ENCODE assay signal across 26 mouse cellular contexts in genomic region chr11:49253035-49253434, GRCm38 (mm10). TPM values are rescaled to one million over a fixed set of nuclear protein-coding genes. Genes with fewer than 3 reads are reported as not detected.
A peak's percentile ranks its signal among the peaks of the same experiment; 100 is the strongest.
DNase-seq lines count a peak whose midpoint lies in the region; ATAC-seq and TF ChIP-seq lines count a peak whose summit lies in the region.
"Had no signal": no experiment of that assay in that cellular context is flagged by ENCODE, and none has a peak within 500 bp of the region (broad histone marks: within the 10 kb centered on the region; RNA-seq: fewer than 3 reads in every experiment).

No protein-coding gene starts in this region.

- no peak for TF ChIP-seq EP300 in heart, postnatal 0 days (IDR thresholded peaks at IDR 0.05; ENCODE audit: low read depth)

- peak overlapping the region; percentile 83 for H3K4me2 ChIP-seq in heart, postnatal 0 days (ENCODE audit: low read depth, low read length)
- H3K4me2 ChIP-seq in heart, embryonic 12.5 days = no peak overlapping the region
- peak overlapping the region; percentile 8; the same call in 1 of the 2 replicates for H3K4me2 ChIP-seq in lung, embryonic 15.5 days
- no peak overlapping the region for H3K4me2 ChIP-seq in hindbrain, embryonic 13.5 days
- H3K4me2 ChIP-seq: forebrain, embryonic 15.5 days; limb, embryonic 15.5 days; midbrain, embryonic 11.5 days; neural tube, embryonic 12.5 days; stomach, embryonic 15.5 days had no signal

- DNase-seq in adrenal gland, postnatal 14 days = peak; percentile 26
- no peak for DNase-seq in adrenal gland, postnatal 10 days
- no peak for DNase-seq in heart, postnatal 0 days (ENCODE audit: low spot score)
- DNase-seq in lung, adult 18-20 months = no peak
- DNase-seq in lung, postnatal 36 days = peak; percentile 65
- DNase-seq: cerebellum, adult 11 months; cerebellum, postnatal 36 days; kidney, adult 18-20 months; layer of hippocampus, postnatal 36 days; spleen, adult 18-20 months had no signal

- TF ChIP-seq CTCF in heart, postnatal 0 days (IDR thresholded peaks at IDR 0.05; ENCODE audit: low read depth) = no peak

- H3K9me3 ChIP-seq in heart, postnatal 0 days (replicated peaks; ENCODE audit: control insufficient read depth, low read length) = no peaks in the 10 kb centered on the region
- H3K9me3 ChIP-seq in heart, embryonic 12.5 days (replicated peaks) = no peaks in the 10 kb centered on the region
- no peaks in the 10 kb centered on the region for H3K9me3 ChIP-seq in lung, embryonic 15.5 days
- H3K9me3 ChIP-seq in hindbrain, embryonic 13.5 days = no peaks in the 10 kb centered on the region
- H3K9me3 ChIP-seq: forebrain, embryonic 15.5 days; G1E; limb, embryonic 15.5 days; neural tube, embryonic 12.5 days; stomach, embryonic 15.5 days had no signal

- peaks cover 37% of the 10 kb centered on the region for H3K4me1 ChIP-seq in heart, postnatal 0 days (ENCODE audit: control insufficient read depth, insufficient read depth)
- peaks cover 31% of the 10 kb centered on the region for H3K4me1 ChIP-seq in heart, embryonic 12.5 days (replicated peaks)
- H3K4me1 ChIP-seq in lung, embryonic 15.5 days = peaks cover 40% of the 10 kb centered on the region
- peaks cover 35% of the 10 kb centered on the region for H3K4me1 ChIP-seq in hindbrain, embryonic 13.5 days (replicated peaks)

- no peaks in the 10 kb centered on the region for H3K27me3 ChIP-seq in heart, postnatal 0 days (ENCODE audit: control insufficient read depth, insufficient read depth, low read length)
- no peaks in the 10 kb centered on the region for H3K27me3 ChIP-seq in heart, embryonic 12.5 days (replicated peaks)
- no peaks in the 10 kb centered on the region for H3K27me3 ChIP-seq in lung, embryonic 15.5 days
- no peaks in the 10 kb centered on the region for H3K27me3 ChIP-seq in hindbrain, embryonic 13.5 days
- H3K27me3 ChIP-seq: forebrain, embryonic 15.5 days; limb, embryonic 15.5 days; neural tube, embryonic 12.5 days; stomach, embryonic 15.5 days had no signal

- WGBS in heart, postnatal 0 days = 72% methylated on average over 6 of the region's 6 CpGs
- WGBS in heart, embryonic 12.5 days = 87% methylated on average over 6 of the region's 6 CpGs
- 81% methylated on average over 6 of the region's 6 CpGs for WGBS in lung, embryonic 15.5 days
- WGBS in hindbrain, embryonic 13.5 days = 95% methylated on average over 6 of the region's 6 CpGs

- H3K27ac ChIP-seq in heart, postnatal 0 days (ENCODE audit: low read depth) = no peak overlapping the region
- no peak overlapping the region for H3K27ac ChIP-seq in heart, embryonic 12.5 days (ENCODE audit: poor library complexity, severe bottlenecking)
- H3K27ac ChIP-seq in lung, embryonic 15.5 days = no peak overlapping the region
- no peak overlapping the region for H3K27ac ChIP-seq in hindbrain, embryonic 13.5 days
- H3K27ac ChIP-seq: forebrain, embryonic 15.5 days; limb, embryonic 15.5 days; neural tube, embryonic 12.5 days; stomach, embryonic 15.5 days had no signal

- H3K36me3 ChIP-seq in heart, postnatal 0 days (replicated peaks; ENCODE audit: control insufficient read depth, insufficient read depth, low read length) = peaks cover 47% of the 10 kb centered on the region
- H3K36me3 ChIP-seq in heart, embryonic 12.5 days = peaks cover 48% of the 10 kb centered on the region
- peaks cover 23% of the 10 kb centered on the region for H3K36me3 ChIP-seq in lung, embryonic 15.5 days
- H3K36me3 ChIP-seq in hindbrain, embryonic 13.5 days = peaks cover 16% of the 10 kb centered on the region; the same call in 1 of the 2 replicates
- H3K36me3 ChIP-seq: forebrain, embryonic 15.5 days had no signal

- 0 out of 2 replicates have a peak overlapping the region, but pooled peaks have one; percentile 10 for H3K4me3 ChIP-seq in heart, postnatal 0 days (ENCODE audit: low read depth, low read length)
- no peak overlapping the region for H3K4me3 ChIP-seq in heart, embryonic 12.5 days
- no peak overlapping the region for H3K4me3 ChIP-seq in lung, embryonic 15.5 days
- no peak overlapping the region for H3K4me3 ChIP-seq in hindbrain, embryonic 13.5 days
- H3K4me3 ChIP-seq: forebrain, embryonic 15.5 days; limb, embryonic 15.5 days; neural tube, embryonic 12.5 days; stomach, embryonic 15.5 days had no signal

- ATAC-seq in heart, postnatal 0 days (ENCODE audit: insufficient read depth, low read depth) = no peak
- ATAC-seq in heart, embryonic 12.5 days (ENCODE audit: insufficient number of reproducible peaks, low FRiP score) = no peak
- no peak for ATAC-seq in lung, embryonic 15.5 days (ENCODE audit: borderline replicate concordance, extremely low read depth, low FRiP score, low TSS enrichment)
- no peak for ATAC-seq in hindbrain, embryonic 13.5 days (ENCODE audit: low FRiP score)
- ATAC-seq: CD4-positive, CD25-positive, alpha-beta regulatory T cell, adult 4 months; forebrain, embryonic 15.5 days had no signal

- H3K9ac ChIP-seq in heart, postnatal 0 days (replicated peaks; ENCODE audit: low read depth, low read length) = no peak overlapping the region
- H3K9ac ChIP-seq in heart, embryonic 12.5 days = no peak overlapping the region
- no peak overlapping the region for H3K9ac ChIP-seq in lung, embryonic 15.5 days
- no peak overlapping the region for H3K9ac ChIP-seq in hindbrain, embryonic 13.5 days
- H3K9ac ChIP-seq: forebrain, embryonic 15.5 days; limb, embryonic 15.5 days; neural tube, embryonic 12.5 days; stomach, embryonic 15.5 days had no signal

RNA-seq across cellular contexts. Expression of gene Mgat1, which starts 9.0 kb away (rescaled TPM):
- 95.9 and 96.7 TPM in 2 replicates for total RNA-seq in adrenal gland, postnatal 14 days (2021)
- 100 to 1,000 TPM in 1 of 2 experiments, 10 to 100 TPM in 1; 87.9 to 101 TPM for total RNA-seq in adrenal gland, postnatal 10 days (2021)
- 115 and 163 TPM in 2 replicates for total RNA-seq in heart, postnatal 0 days (2014; rRNA removed; ENCODE audit: low replicate concordance)
- 42.3 and 45.7 TPM in 2 replicates for polyA plus RNA-seq in heart, postnatal 0 days (2015; fragmentation: Nextera tagmentation; extraction: Ambion mirVana)
- 45.7 TPM in 2 replicates for polyA plus RNA-seq in heart, embryonic 12.5 days (2016; fragmentation: Nextera tagmentation; extraction: Ambion mirVana)
- polyA plus RNA-seq in lung, embryonic 15.5 days (2015; fragmentation: Nextera tagmentation; extraction: Ambion mirVana) = 65.0 and 69.6 TPM in 2 replicates
- polyA plus RNA-seq in hindbrain, embryonic 13.5 days (2015; fragmentation: Nextera tagmentation; extraction: Ambion mirVana) = 31.0 and 34.0 TPM in 2 replicates

RNA-seq across cellular contexts. Expression of gene Olfr1393, which starts 25.1 kb away (rescaled TPM):
- total RNA-seq in adrenal gland, postnatal 14 days (2021) = not detected in 2 replicates
- not detected for total RNA-seq in adrenal gland, postnatal 10 days (2021)
- not detected in 2 replicates for total RNA-seq in heart, postnatal 0 days (2014; rRNA removed; ENCODE audit: low replicate concordance)
- polyA plus RNA-seq in heart, postnatal 0 days (2015; fragmentation: Nextera tagmentation; extraction: Ambion mirVana) = 0.19 and 0.30 TPM in 2 replicates
- 0.08 and 0.27 TPM in 2 replicates for polyA plus RNA-seq in heart, embryonic 12.5 days (2016; fragmentation: Nextera tagmentation; extraction: Ambion mirVana)
- not detected in 2 replicates for polyA plus RNA-seq in lung, embryonic 15.5 days (2015; fragmentation: Nextera tagmentation; extraction: Ambion mirVana)
- 0.22 TPM in 1 of 2 replicates, not detected in the other for polyA plus RNA-seq in hindbrain, embryonic 13.5 days (2015; fragmentation: Nextera tagmentation; extraction: Ambion mirVana)
- total RNA-seq: hematopoietic stem cell, adult 5-6 weeks; layer of hippocampus, postnatal 36 days; monocyte, adult 5-6 weeks had no signal
- polyA plus RNA-seq: erythroblast, embryonic 14.5 days; forebrain, embryonic 15.5 days; G1E; limb, embryonic 15.5 days; midbrain, embryonic 11.5 days; neural tube, embryonic 12.5 days; stomach, embryonic 15.5 days; thymus, postnatal 0 days had no signal

RNA-seq across cellular contexts. Expression of gene Olfr1392, which starts 32.0 kb away (rescaled TPM):
- not detected in 2 replicates for total RNA-seq in adrenal gland, postnatal 14 days (2021)
- not detected for total RNA-seq in adrenal gland, postnatal 10 days (2021)
- not detected in 2 replicates for total RNA-seq in heart, postnatal 0 days (2014; rRNA removed; ENCODE audit: low replicate concordance)
- polyA plus RNA-seq in heart, postnatal 0 days (2015; fragmentation: Nextera tagmentation; extraction: Ambion mirVana) = not detected in 2 replicates
- polyA plus RNA-seq in heart, embryonic 12.5 days (2016; fragmentation: Nextera tagmentation; extraction: Ambion mirVana) = not detected in 2 replicates
- polyA plus RNA-seq in lung, embryonic 15.5 days (2015; fragmentation: Nextera tagmentation; extraction: Ambion mirVana) = not detected in 2 replicates
- not detected in 2 replicates for polyA plus RNA-seq in hindbrain, embryonic 13.5 days (2015; fragmentation: Nextera tagmentation; extraction: Ambion mirVana)
- total RNA-seq: hematopoietic stem cell, adult 5-6 weeks; layer of hippocampus, postnatal 36 days; monocyte, adult 5-6 weeks had no signal
- polyA plus RNA-seq: CD4-positive, CD25-positive, alpha-beta regulatory T cell, adult 4 months; erythroblast, embryonic 14.5 days; forebrain, embryonic 15.5 days; G1E; midbrain, embryonic 11.5 days; neural tube, embryonic 12.5 days; stomach, embryonic 15.5 days; thymus, postnatal 0 days had no signal

RNA-seq across cellular contexts. Expression of gene Zfp62, which starts 49.9 kb away (rescaled TPM):
- total RNA-seq in adrenal gland, postnatal 14 days (2021) = 33.2 and 36.9 TPM in 2 replicates
- 10 to 100 TPM; 29.8 to 38.1 TPM for total RNA-seq in adrenal gland, postnatal 10 days (2021)
- total RNA-seq in heart, postnatal 0 days (2014; rRNA removed; ENCODE audit: low replicate concordance) = 7.4 and 22.9 TPM in 2 replicates
- 19.0 and 20.4 TPM in 2 replicates for polyA plus RNA-seq in heart, postnatal 0 days (2015; fragmentation: Nextera tagmentation; extraction: Ambion mirVana)
- 33.5 and 34.6 TPM in 2 replicates for polyA plus RNA-seq in heart, embryonic 12.5 days (2016; fragmentation: Nextera tagmentation; extraction: Ambion mirVana)
- polyA plus RNA-seq in lung, embryonic 15.5 days (2015; fragmentation: Nextera tagmentation; extraction: Ambion mirVana) = 37.6 and 40.3 TPM in 2 replicates
- polyA plus RNA-seq in hindbrain, embryonic 13.5 days (2015; fragmentation: Nextera tagmentation; extraction: Ambion mirVana) = 53.4 and 54.6 TPM in 2 replicates

RNA-seq across cellular contexts. Expression of gene Olfr10, which starts 51.5 kb away (rescaled TPM):
- not detected in 2 replicates for total RNA-seq in adrenal gland, postnatal 14 days (2021)
- total RNA-seq in adrenal gland, postnatal 10 days (2021) = not detected
- total RNA-seq in heart, postnatal 0 days (2014; rRNA removed; ENCODE audit: low replicate concordance) = not detected in 2 replicates
- not detected in 2 replicates for polyA plus RNA-seq in heart, postnatal 0 days (2015; fragmentation: Nextera tagmentation; extraction: Ambion mirVana)
- not detected in 2 replicates for polyA plus RNA-seq in heart, embryonic 12.5 days (2016; fragmentation: Nextera tagmentation; extraction: Ambion mirVana)
- polyA plus RNA-seq in lung, embryonic 15.5 days (2015; fragmentation: Nextera tagmentation; extraction: Ambion mirVana) = not detected in 2 replicates
- polyA plus RNA-seq in hindbrain, embryonic 13.5 days (2015; fragmentation: Nextera tagmentation; extraction: Ambion mirVana) = not detected in 2 replicates
- total RNA-seq: hematopoietic stem cell, adult 5-6 weeks; layer of hippocampus, postnatal 36 days; left cerebral cortex, postnatal 25 days; monocyte, adult 5-6 weeks had no signal
- polyA plus RNA-seq: CD4-positive, CD25-positive, alpha-beta regulatory T cell, adult 4 months; erythroblast, embryonic 14.5 days; forebrain, embryonic 15.5 days; G1E; gonadal fat pad, adult 2 months; limb, embryonic 15.5 days; midbrain, embryonic 11.5 days; neural tube, embryonic 12.5 days; stomach, embryonic 15.5 days; thymus, postnatal 0 days had no signal

Comparison
In these comparisons a context has a peak if more than half of its experiments do, and no peak if none do; other contexts are left out.
1. DNase-seq: peak in adrenal gland, postnatal 14 days (single experiment) and lung, postnatal 36 days (single experiment); none in adrenal gland, postnatal 10 days (single experiment), heart, postnatal 0 days (single experiment) and lung, adult 18-20 months (0 of 2).
2. H3K4me2 ChIP-seq: peak in heart, postnatal 0 days (single experiment) and lung, embryonic 15.5 days (single experiment); none in heart, embryonic 12.5 days (single experiment) and hindbrain, embryonic 13.5 days (single experiment).